Mouse (Mus musculus) urinary bladder, postnatal 25 days (tissue): ENCODE measurements around the gene Safb.

Experiments used
- DNase-seq: peaks from one replicate; pipeline ENCODE4 v3.0.0; 2022; ENCODE audit warnings: low spot score

Safb gene

GRCm38 (mm10) chr17:56655311-56655710, 70.7 kb downstream of the Safb start:
- no peak for DNase-seq
